Mouse (Mus musculus) cerebellum, adult 11-12 months (tissue): Measurements from ENCODE around the gene Cfap161.

Source experiments
- DNase-seq: peaks from one replicate; pipeline ENCODE4 v3.0.0; 2022

Gene Cfap161

DNA sequence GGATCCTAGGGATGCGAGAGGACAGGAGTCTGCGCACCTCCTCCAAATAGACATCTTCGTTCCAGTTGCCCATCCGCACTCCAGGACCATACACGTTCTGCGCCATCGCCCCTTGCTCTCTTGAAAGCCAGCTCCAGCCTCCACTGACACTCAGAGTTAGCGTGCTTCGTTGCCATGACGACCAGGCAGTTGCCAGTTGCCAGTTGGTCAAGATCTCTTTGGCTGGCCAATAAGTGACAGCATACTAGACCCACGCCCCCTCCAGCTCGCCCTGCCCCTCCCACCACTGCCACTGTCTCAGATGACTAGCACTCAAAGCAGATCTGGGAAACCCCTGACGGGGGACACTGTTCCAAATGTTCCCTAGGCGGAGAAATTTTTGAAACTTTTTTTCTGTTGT is at the start of gene Cfap161:
Gene Cfap161 (minus strand): TSS at position 176 of the 400 bp plus-strand sequence.
- no peak for DNase-seq

DNA sequence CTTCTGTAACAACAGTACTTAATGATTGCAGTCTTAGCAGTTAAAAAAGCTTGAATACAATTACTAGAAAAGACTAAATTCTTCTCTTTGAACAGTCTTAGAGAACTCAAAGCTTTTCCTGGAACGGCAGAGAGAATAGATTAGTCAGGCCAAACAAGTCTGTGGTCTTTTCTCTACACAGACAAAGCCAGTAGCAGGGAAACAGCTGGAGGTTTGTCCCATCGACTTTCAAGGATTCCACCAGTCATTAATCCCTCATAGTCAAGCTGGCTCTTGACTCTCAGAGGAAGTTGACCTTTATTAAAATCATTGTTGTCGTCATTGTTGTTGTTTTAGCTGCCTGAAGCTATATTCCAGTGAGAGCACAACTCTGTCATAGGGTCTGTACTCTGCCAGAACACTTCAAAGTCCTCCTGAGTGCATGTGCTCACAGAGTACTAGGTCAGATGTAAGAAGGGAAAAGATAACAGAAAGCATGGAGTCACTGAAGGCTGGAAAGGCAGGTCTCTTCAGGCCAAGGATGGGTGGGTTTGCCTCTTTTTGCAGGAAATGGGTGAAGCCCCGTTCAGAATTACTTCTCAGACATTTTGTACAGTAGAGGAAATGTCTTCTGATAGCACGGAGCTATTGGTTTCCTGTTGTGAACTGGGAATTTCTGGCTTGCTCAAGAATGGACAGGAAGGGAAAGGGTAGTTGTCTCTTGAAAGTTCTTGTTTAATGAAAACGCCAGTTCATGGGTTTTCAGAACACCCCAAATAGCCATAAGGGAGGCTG is 48.0 kb upstream of the Cfap161 start:
- DNase-seq = no peak

- DNase-seq = no peak
Measured at GRCm38 (mm10) chr7:83840076-83840475, 45.4 kb upstream of the Cfap161 start.

GRCm38 (mm10) chr7:83838525-83839224 is 44.0 kb upstream of the Cfap161 start:
- no peak for DNase-seq

GRCm38 (mm10) chr7:83829355-83829754 is 34.7 kb upstream of the Cfap161 start:
- DNase-seq = no peak

GRCm38 (mm10) chr7:83827402-83828076 is 32.9 kb upstream of the Cfap161 start:
- DNase-seq = no peak

- no peak for DNase-seq
Measured at GRCm38 (mm10) chr7:83826808-83827207, 32.1 kb upstream of the Cfap161 start.

DNA sequence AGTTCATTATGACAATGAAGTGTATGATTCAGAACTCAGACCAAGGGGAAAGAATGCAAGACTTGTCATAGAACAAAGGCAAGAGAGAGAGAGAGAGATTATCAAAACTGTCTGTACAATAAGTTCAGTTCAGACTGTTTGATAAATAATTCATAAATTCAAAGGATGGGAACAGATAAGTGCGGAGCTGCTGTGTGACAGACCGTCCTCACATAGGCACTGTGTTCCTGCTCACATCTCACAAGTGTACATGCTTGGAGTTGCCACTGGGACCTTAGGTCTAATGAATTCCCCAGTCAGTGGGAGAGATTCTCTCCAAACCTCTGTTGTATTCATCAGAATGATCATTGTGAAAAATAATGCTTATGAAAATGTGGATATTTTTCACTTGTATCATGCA is 27.3 kb upstream of the Cfap161 start:
- DNase-seq = no peak

GRCm38 (mm10) chr7:83816886-83817285 is 22.2 kb upstream of the Cfap161 start:
- no peak for DNase-seq

DNA sequence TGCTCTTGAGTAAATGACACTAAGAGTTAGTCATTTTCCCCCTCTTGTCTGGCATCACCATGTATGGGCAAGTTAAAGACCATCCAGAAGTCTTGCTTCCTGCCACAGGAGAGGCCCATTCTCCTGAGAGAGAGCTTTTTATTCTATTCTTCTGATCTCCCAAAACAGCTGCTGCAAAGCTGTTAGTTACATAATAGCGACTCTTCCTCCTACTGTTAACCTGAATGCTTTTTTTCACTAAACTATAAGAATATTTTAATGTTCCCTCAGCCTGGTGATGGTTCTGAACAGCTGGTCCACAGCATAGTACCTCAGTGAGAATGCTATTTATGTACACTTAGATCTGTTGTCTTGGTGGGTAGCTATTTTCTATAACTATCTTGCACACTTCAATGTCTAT is 21.0 kb upstream of the Cfap161 start:
- DNase-seq = no peak

DNA sequence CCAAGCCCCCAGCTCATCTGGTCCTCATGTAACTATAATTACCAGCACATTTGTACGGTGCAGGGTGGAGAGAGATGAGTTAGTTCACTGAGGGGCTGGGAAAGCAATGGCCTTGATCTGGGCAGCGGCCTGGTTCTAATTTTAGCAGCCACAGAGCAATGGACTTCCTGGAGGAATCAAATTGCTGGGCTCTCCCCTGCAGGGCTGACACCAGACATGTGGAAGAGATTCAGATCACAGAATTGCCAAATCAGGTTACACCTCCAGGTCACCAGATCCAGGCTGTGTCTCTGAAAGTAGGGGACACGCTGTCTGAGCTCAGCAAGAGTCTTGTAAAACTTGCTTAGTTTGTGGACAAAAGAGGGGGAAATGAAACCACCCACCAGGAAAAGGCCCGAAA is 19.3 kb upstream of the Cfap161 start:
- peak; percentile 44 for DNase-seq

GRCm38 (mm10) chr7:83813465-83813864 is 18.8 kb upstream of the Cfap161 start:
- DNase-seq = no peak

DNA sequence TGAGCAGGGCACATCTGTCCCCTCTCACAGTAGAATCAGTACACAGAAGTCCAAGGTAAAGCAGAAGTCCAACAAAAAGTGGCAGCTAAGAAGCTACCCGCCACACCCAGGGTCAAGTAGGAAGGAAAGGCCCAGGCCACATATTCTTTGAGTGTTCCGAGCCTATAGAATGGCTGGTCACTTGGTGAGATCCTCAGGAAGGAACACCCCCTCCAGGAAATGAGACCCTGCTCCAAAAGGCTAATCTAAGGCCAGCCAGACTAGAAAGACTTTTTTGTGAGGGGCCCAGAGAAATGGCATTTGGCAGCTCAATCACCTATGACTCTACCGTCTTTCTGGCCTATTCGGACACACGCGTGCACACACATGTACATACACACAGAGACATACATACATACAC is 18.3 kb upstream of the Cfap161 start:
- DNase-seq = no peak

GRCm38 (mm10) chr7:83812581-83812980 is 17.9 kb upstream of the Cfap161 start:
- no peak for DNase-seq

DNA sequence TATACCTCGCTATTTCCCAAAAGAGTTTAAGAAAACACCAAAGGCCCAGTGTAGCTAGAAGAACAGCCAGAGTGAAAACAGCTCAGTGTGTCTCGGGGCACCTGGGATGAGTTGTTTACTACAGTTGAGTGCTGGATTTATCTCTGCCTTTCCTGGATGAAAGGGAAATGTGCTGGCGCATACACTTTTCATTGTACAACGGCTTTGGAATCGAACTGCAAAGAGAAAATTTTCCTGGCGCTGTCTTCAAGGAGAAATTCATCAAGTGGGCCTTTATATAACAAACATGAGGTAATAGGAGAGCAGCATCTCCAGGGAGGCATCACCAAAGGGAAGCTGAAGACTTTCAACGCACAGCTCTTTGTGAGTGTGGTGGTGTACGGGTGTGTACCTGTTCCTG is 17.2 kb upstream of the Cfap161 start:
- DNase-seq = no peak

- peak; percentile 23 for DNase-seq
Measured at GRCm38 (mm10) chr7:83811461-83811860, 16.8 kb upstream of the Cfap161 start.

DNA sequence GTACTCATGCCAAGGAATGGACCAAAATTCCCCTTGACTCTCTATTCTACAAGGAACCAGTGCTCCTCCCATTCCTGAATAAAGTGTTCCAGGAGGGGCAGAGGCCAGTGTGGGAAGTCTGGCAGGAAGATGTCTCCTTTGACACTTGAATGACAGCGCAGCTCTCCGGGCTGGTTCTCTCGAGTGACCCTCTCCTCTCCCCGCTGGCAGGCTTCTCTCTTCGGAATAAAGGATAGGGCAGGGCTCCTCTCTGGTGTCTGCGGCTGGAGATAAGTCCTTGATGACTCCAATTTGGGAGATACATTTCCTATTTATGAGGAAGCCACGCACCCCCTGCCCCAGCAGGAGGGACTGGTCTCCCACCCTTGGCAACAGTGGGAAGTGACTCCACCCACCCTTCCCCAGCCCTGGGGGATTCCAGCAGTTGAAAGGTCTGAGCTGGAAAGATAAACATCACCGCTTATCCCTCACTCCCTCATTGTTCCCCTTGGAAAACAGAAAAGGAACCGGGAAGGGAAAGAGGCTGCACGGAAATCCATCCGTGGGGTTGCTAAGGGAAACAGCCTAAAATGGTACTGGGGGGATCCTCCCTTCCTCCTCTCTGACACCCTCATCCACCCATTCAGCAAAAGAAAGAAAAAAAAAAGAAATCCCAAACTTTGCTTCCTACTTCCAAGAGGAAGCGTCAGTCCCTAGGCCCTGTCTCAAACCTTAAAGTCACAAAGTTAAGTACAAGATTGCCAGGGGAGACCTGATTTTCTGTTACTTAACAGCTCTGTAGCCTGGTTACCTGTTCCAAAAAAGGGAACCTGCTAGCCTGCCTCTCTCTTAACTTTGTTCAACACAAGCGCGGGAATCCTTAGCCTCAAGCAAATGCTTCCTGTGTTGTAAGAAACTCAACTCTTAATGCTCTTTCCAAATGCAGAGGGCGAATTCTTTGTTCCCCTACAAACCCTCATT is 15.7 kb upstream of the Cfap161 start:
- DNase-seq = peak; percentile 56

- DNase-seq = no peak
Measured at GRCm38 (mm10) chr7:83809715-83810114, 15.0 kb upstream of the Cfap161 start.

GRCm38 (mm10) chr7:83809060-83809459 is 14.4 kb upstream of the Cfap161 start:
- DNase-seq = peak; percentile 99

DNA sequence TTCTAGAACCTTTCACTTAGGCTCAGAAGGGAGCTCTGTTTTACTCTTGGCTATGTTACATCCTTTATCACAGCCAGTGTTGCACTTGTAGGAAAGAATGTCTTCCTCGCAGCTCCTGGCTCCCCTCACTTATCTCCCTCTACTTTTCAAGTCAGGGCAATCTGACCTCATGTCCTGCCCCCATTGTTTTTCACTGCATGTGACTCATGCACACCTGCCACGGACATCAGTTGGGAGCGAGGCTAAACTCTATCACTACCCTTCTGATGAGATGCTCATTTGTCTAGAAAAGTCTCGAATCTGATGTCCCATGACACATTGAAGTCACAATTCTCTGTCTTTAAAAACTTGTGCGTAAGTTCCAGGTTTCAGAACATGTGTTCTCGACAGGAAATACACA is 12.3 kb upstream of the Cfap161 start:
- no peak for DNase-seq

DNA sequence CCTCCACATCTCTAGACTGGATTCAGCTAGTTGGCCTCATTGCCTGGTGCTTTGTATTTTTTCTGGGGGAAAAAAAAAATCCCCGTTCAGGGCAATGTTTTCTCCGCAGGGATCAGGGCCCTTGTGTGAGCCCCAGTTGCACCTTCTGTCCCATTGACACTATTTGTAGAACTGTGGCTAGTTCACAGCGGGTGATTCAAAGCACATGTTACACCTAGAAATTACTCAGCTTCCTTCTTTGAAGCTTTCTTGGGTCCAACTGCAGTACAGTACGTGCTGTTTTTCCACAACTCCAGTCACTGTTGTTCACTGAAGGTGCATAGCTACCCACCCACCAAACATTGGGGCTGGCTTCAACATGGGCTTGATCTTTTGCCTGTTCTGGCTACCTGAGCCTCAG is 9.1 kb upstream of the Cfap161 start:
- no peak for DNase-seq

- DNase-seq = peak; percentile 53
Measured at GRCm38 (mm10) chr7:83802509-83802908, 7.8 kb upstream of the Cfap161 start.

DNA sequence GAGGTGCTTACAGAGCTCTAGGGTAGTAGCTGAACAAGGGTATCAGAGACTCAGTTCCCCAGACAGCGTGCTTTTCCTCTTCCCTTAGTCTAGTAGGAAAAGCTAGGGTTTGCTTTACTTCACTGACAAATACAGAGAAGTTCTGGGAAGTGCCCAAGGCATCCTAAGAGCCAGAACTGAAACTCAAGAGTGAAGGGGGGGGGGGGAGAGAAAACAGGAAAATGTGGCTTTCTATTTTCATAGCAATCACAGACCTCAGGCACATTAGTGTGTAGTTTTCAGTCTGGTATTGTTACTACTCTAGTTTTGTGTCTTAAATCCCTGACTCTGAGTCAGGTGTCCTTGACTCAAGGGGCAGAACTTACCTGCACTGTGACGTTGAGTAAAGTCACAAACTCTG is 7.3 kb upstream of the Cfap161 start:
- no peak for DNase-seq
